Mouse (Mus musculus) kidney, embryonic 14.5 days (tissue): ENCODE measurements around the gene Tpgs1. TPM values are rescaled to one million over a fixed set of nuclear protein-coding genes. Genes with fewer than 3 reads are reported as not detected.

Source experiments
- ATAC-seq: fragments of 200-750 bp; cut with Nextera tagmentation; 2 replicates; pipeline ENCODE4 v1.8.0; 2017; ENCODE audit warnings: moderate number of reproducible peaks, mild to moderate bottlenecking, moderate TSS enrichment, moderate library complexity; ENCODE audit not compliant: low FRiP score, low TSS enrichment
- H3K27ac ChIP-seq: fragments of 300-500 bp; sonication (generic); 2 replicates; pipeline ENCODE4 v1.5.1; 2014; ENCODE audit warnings: low read depth, mild to moderate bottlenecking, low read length, moderate library complexity, mixed read lengths
- H3K27me3 ChIP-seq: fragments of 300-500 bp; sonication (generic); 2 replicates; pipeline ENCODE4 v1.6.1; 2014; ENCODE audit warnings: mild to moderate bottlenecking, low read length; ENCODE audit not compliant: control insufficient read depth, insufficient read depth
- H3K36me3 ChIP-seq: fragments of 300-500 bp; sonication (generic); 2 replicates; pipeline ENCODE4 v1.6.1; 2014; ENCODE audit warnings: low read length, mixed read lengths; ENCODE audit not compliant: control insufficient read depth, insufficient read depth
- H3K4me1 ChIP-seq: fragments of 300-500 bp; sonication (generic); 2 replicates; pipeline ENCODE4 v1.6.1; 2014; ENCODE audit warnings: low read length, mixed read lengths; ENCODE audit not compliant: control insufficient read depth, insufficient read depth
- H3K4me2 ChIP-seq: fragments of 300-500 bp; sonication (generic); replicated peaks from 2 replicates; pipeline ENCODE4 v1.6.1; 2014; ENCODE audit warnings: low read depth, mild to moderate bottlenecking, low read length
- H3K4me3 ChIP-seq: fragments of 300-500 bp; sonication (generic); 2 replicates; pipeline ENCODE4 v1.5.1; 2014; ENCODE audit warnings: mild to moderate bottlenecking, low read length
- H3K9ac ChIP-seq: fragments of 300-500 bp; sonication (generic); 2 replicates; pipeline ENCODE4 v1.6.1; 2014; ENCODE audit warnings: low read depth, mild to moderate bottlenecking, low read length, moderate library complexity
- H3K9me3 ChIP-seq: fragments of 300-500 bp; sonication (generic); 2 replicates; pipeline ENCODE4 v1.6.1; 2016; ENCODE audit warnings: low read length; ENCODE audit not compliant: control insufficient read depth
- WGBS: fragments of 180-500 bp; shearing (Covaris S2); extraction: QIAGEN DNeasy Blood & Tissue Kit; methylation state at CpG from one replicate; pipeline ENCODE4 v1.1.7; 2014; 5-methylcytosine and 5-hydroxymethylcytosine counted together
- polyA plus RNA-seq: library from polyadenylated mRNA; unstranded; fragments of >200 nt; fragmentation: Nextera tagmentation; extraction: Ambion mirVana; gene quantifications from 2 replicates; pipeline ENCODE4 v1.2.1, GENCODE M21; 2014

The Tpgs1 gene
- polyA plus RNA-seq, 1 experiment from 2014 or later, result 85.7 TPM

DNA sequence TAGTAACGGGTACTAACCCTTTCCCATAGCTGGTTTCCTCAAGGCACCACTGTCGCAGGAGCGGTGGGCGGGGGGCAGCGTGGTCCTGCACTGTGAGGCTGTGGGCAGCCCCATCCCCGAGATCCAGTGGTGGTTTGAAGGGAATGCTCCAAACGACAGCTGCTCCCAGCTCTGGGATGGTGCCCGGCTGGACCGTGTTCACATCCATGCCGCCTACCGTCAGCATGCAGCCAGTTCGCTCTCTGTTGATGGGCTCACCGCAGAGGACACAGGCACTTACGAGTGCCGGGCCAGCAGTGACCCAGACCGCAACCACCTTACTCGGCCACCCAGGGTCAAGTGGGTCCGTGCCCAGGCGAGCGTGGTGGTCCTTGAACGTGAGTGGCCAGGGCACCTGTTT is 39.5 kb downstream of the Tpgs1 start:
- Histone ChIP-seq H3K27me3 (no peaks in the 10 kb centered on the region), H3K4me3 (no peak overlapping the region), H3K36me3 (peaks cover 51% of the 10 kb centered on the region), H3K27ac (no peak overlapping the region), H3K4me2 (no peak overlapping the region), H3K9ac (no peak overlapping the region), H3K9me3 (no peaks in the 10 kb centered on the region), H3K4me1 (peaks cover 31% of the 10 kb centered on the region)
- no peak for ATAC-seq
- 90% methylated on average over 21 of the region's 21 CpGs for WGBS

GRCm38 (mm10) chr10:79709307-79709706 is 40.1 kb downstream of the Tpgs1 start:
- no peak for ATAC-seq
- no peak overlapping the region for H3K27ac ChIP-seq
- no peaks in the 10 kb centered on the region for H3K9me3 ChIP-seq
- no peak overlapping the region for H3K9ac ChIP-seq
- WGBS, result 83% methylated on average over 7 of the region's 7 CpGs
- H3K4me1 ChIP-seq, result peaks cover 31% of the 10 kb centered on the region
- no peaks in the 10 kb centered on the region for H3K27me3 ChIP-seq
- no peak overlapping the region for H3K4me2 ChIP-seq
- H3K36me3 ChIP-seq, result peaks cover 51% of the 10 kb centered on the region
- H3K4me3 ChIP-seq, result no peak overlapping the region

- peaks cover 16% of the 10 kb centered on the region for H3K4me1 ChIP-seq
- peaks cover 23% of the 10 kb centered on the region for H3K27me3 ChIP-seq
- H3K4me3 ChIP-seq, result no peak overlapping the region
- peaks cover 44% of the 10 kb centered on the region for H3K36me3 ChIP-seq
- H3K4me2 ChIP-seq, result no peak overlapping the region
- H3K27ac ChIP-seq, result no peak overlapping the region
- no peaks in the 10 kb centered on the region for H3K9me3 ChIP-seq
- peak; percentile 8; the same call in 1 of the 2 replicates for ATAC-seq
- 96% methylated on average over 1 of the region's 1 CpGs for whole genome bisulfite sequencing
- no peak overlapping the region for H3K9ac ChIP-seq
These were observed 42.9 kb downstream of the Tpgs1 start for GRCm38 (mm10) chr10:79712029-79712428.

- Histone ChIP-seq H3K36me3 (peaks cover 44% of the 10 kb centered on the region), H3K4me2 (no peak overlapping the region), H3K4me1 (peaks cover 14% of the 10 kb centered on the region; the same call in 1 of the 2 replicates), H3K9me3 (no peaks in the 10 kb centered on the region), H3K4me3 (no peak overlapping the region), H3K27ac (no peak overlapping the region), H3K27me3 (peaks cover 28% of the 10 kb centered on the region), H3K9ac (no peak overlapping the region)
- peak; percentile 36; the same call in 1 of the 2 replicates for ATAC-seq
- 12% methylated on average over 6 of the region's 6 CpGs for WGBS
These were observed 43.4 kb downstream of the Tpgs1 start for GRCm38 (mm10) chr10:79712499-79713126.

GRCm38 (mm10) chr10:79713163-79713562 is 44.0 kb downstream of the Tpgs1 start:
- Histone ChIP-seq H3K27me3 (peaks cover 32% of the 10 kb centered on the region), H3K36me3 (peaks cover 39% of the 10 kb centered on the region), H3K9me3 (no peaks in the 10 kb centered on the region), H3K4me2 (no peak overlapping the region), H3K9ac (no peak overlapping the region), H3K27ac (no peak overlapping the region), H3K4me1 (peaks cover 12% of the 10 kb centered on the region; the same call in 1 of the 2 replicates), H3K4me3 (no peak overlapping the region)
- whole genome bisulfite sequencing, result 32% methylated on average over 1 of the region's 1 CpGs
- ATAC-seq, result no peak

DNA sequence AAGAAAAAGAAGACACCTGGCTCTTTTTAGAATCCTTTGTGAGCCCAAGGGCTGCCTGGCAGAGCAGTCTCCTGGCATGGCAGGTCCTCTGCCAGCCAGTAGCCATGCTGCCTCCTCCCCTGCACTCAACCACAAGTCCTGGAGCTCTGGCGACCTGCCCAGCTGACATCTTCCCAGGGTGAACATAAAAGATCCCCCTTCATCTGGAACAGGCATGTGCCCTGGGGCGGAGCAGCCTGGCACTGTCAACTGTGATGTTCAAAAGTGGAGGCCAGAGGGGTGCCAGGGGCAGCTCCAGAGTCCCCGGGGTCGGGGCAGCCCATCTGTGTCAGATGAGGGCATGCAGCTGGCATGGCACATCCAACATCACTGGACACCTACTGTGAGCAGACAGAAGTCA is 45.8 kb downstream of the Tpgs1 start:
- 76% methylated on average over 4 of the region's 4 CpGs for WGBS
- no peak for ATAC-seq
- Histone ChIP-seq H3K4me2 (no peak overlapping the region), H3K4me3 (no peak overlapping the region), H3K9me3 (no peaks in the 10 kb centered on the region), H3K36me3 (peaks cover 21% of the 10 kb centered on the region), H3K4me1 (peaks cover 12% of the 10 kb centered on the region; the same call in 1 of the 2 replicates), H3K27ac (no peak overlapping the region), H3K27me3 (peaks cover 35% of the 10 kb centered on the region), H3K9ac (no peak overlapping the region)

- peaks cover 35% of the 10 kb centered on the region for H3K27me3 ChIP-seq
- peaks cover 12% of the 10 kb centered on the region; the same call in 1 of the 2 replicates for H3K4me1 ChIP-seq
- H3K4me2 ChIP-seq, result peak within 1 kb of the TSS; percentile 90
- H3K9me3 ChIP-seq, result no peaks in the 10 kb centered on the region
- H3K4me3 ChIP-seq, result peak within 1 kb of the TSS; percentile 54
- 0 out of 2 replicates have a peak, but pooled peaks have one; percentile 12 for ATAC-seq
- H3K36me3 ChIP-seq, result peaks cover 7% of the 10 kb centered on the region
- no peak within 1 kb of the TSS for H3K27ac ChIP-seq
- H3K9ac ChIP-seq, result peak within 1 kb of the TSS; percentile 40
- WGBS, result 2% methylated on average over 37 of the region's 91 CpGs
These were observed 47.3 kb downstream of the Tpgs1 start, which contains the start of gene Hcn2 for GRCm38 (mm10) chr10:79716254-79716987. Hcn2 (plus strand) TSS chr10:79716634.

GRCm38 (mm10) chr10:79716988-79717355 is 47.8 kb downstream of the Tpgs1 start:
- WGBS, result 2% methylated on average over 35 of the region's 44 CpGs
- H3K4me1 ChIP-seq, result peaks cover 12% of the 10 kb centered on the region; the same call in 1 of the 2 replicates
- H3K36me3 ChIP-seq, result peaks cover 1% of the 10 kb centered on the region
- H3K4me3 ChIP-seq, result peak overlapping the region; percentile 54
- H3K9me3 ChIP-seq, result no peaks in the 10 kb centered on the region
- H3K4me2 ChIP-seq, result peak overlapping the region; percentile 90
- H3K27ac ChIP-seq, result no peak overlapping the region
- H3K27me3 ChIP-seq, result peaks cover 35% of the 10 kb centered on the region
- peak overlapping the region; percentile 40; the same call in 1 of the 2 replicates for H3K9ac ChIP-seq
- ATAC-seq, result no peak
